Mouse (Mus musculus): ENCODE data around the gene Aass. TPM values are rescaled to one million over a fixed set of nuclear protein-coding genes. Genes with fewer than 3 reads are reported as not detected.
"Not testable (repeated sequence)": the region's sequence is repeated elsewhere in the genome, so short reads cannot be mapped to it uniquely, and the experiment has no call there.

The Aass gene
- 92.7 and 114 TPM in 2 replicates for polyA plus RNA-seq (2012; rRNA removed)

- no peaks in the 10 kb centered on the region for H3K36me3 ChIP-seq (ENCODE audit: control insufficient read depth, insufficient read depth, low read length)
- peak; percentile 91 for DNase-seq
- H3K27ac ChIP-seq (ENCODE audit: insufficient read depth, low read depth, low read length), result peak within 1 kb of the TSS; percentile 87
- WGBS, result 2% methylated on average over 20 of the region's 20 CpGs
- TF ChIP-seq POLR2A (IDR thresholded peaks at IDR 0.05; ENCODE audit: low read depth, low read length), result no peak
- TF ChIP-seq CTCF (conservative IDR thresholded peaks at IDR 0.05; ENCODE audit: insufficient read depth, insufficient read length, low read depth, low read length), result no peak
- no peaks in the 10 kb centered on the region for H3K27me3 ChIP-seq (replicated peaks; ENCODE audit: control insufficient read depth, insufficient read depth, low read length)
- H3K4me1 ChIP-seq (ENCODE audit: control insufficient read depth, insufficient read depth, low read length), result peaks cover 9% of the 10 kb centered on the region; the same call in 1 of the 2 replicates
- peak within 1 kb of the TSS; percentile 57 for H3K4me3 ChIP-seq (ENCODE audit: insufficient read depth, low read depth, low read length)
Observed at GRCm38 (mm10) chr6:23132573-23133181, at the start of gene Aass. Gene Aass, minus strand, starts transcription at chr6:23132986.

GRCm38 (mm10) chr6:23180096-23180495 is 47.3 kb upstream of the Aass start:
- DNase-seq, result peak; percentile 40
- H3K4me3 ChIP-seq (ENCODE audit: insufficient read depth, low read depth, low read length), result no peak overlapping the region
- H3K4me1 ChIP-seq (ENCODE audit: control insufficient read depth, insufficient read depth, low read length), result no peaks in the 10 kb centered on the region
- H3K36me3 ChIP-seq (ENCODE audit: control insufficient read depth, insufficient read depth, low read length), result no peaks in the 10 kb centered on the region
- H3K27me3 ChIP-seq (replicated peaks; ENCODE audit: control insufficient read depth, insufficient read depth, low read length), result no peaks in the 10 kb centered on the region
- TF ChIP-seq CTCF (conservative IDR thresholded peaks at IDR 0.05; ENCODE audit: insufficient read depth, insufficient read length, low read depth, low read length) (no peak), POLR2A (IDR thresholded peaks at IDR 0.05; ENCODE audit: low read depth, low read length) (no peak)
- 15% methylated on average over 8 of the region's 8 CpGs for WGBS
- H3K27ac ChIP-seq (ENCODE audit: insufficient read depth, low read depth, low read length), result no peak overlapping the region

GRCm38 (mm10) chr6:23163824-23164223 is 31.0 kb upstream of the Aass start:
- not testable (repeated sequence) for H3K36me3 ChIP-seq (ENCODE audit: control insufficient read depth, insufficient read depth, low read length); H3K27me3 ChIP-seq (replicated peaks; ENCODE audit: control insufficient read depth, insufficient read depth, low read length); DNase-seq; H3K27ac ChIP-seq (ENCODE audit: insufficient read depth, low read depth, low read length); H3K4me3 ChIP-seq (ENCODE audit: insufficient read depth, low read depth, low read length); H3K4me1 ChIP-seq (ENCODE audit: control insufficient read depth, insufficient read depth, low read length)
- WGBS, result 50% methylated on average over 2 of the region's 2 CpGs

GRCm38 (mm10) chr6:23156357-23156756 is 23.6 kb upstream of the Aass start:
- not testable (repeated sequence) for H3K27ac ChIP-seq (ENCODE audit: insufficient read depth, low read depth, low read length); H3K4me3 ChIP-seq (ENCODE audit: insufficient read depth, low read depth, low read length); H3K27me3 ChIP-seq (replicated peaks; ENCODE audit: control insufficient read depth, insufficient read depth, low read length); H3K4me1 ChIP-seq (ENCODE audit: control insufficient read depth, insufficient read depth, low read length); DNase-seq; H3K36me3 ChIP-seq (ENCODE audit: control insufficient read depth, insufficient read depth, low read length)
- WGBS, result 57% methylated on average over 3 of the region's 3 CpGs

- H3K4me1 ChIP-seq (ENCODE audit: control insufficient read depth, insufficient read depth, low read length), result no peaks in the 10 kb centered on the region
- H3K27ac ChIP-seq (ENCODE audit: insufficient read depth, low read depth, low read length), result no peak overlapping the region
- no peak overlapping the region for H3K4me3 ChIP-seq (ENCODE audit: insufficient read depth, low read depth, low read length)
- no peak for TF ChIP-seq POLR2A (IDR thresholded peaks at IDR 0.05; ENCODE audit: low read depth, low read length)
- peak; percentile 63 for TF ChIP-seq CTCF (conservative IDR thresholded peaks at IDR 0.05; ENCODE audit: insufficient read depth, insufficient read length, low read depth, low read length)
- WGBS, result 88% methylated on average over 2 of the region's 2 CpGs
- no peaks in the 10 kb centered on the region for H3K36me3 ChIP-seq (ENCODE audit: control insufficient read depth, insufficient read depth, low read length)
- H3K27me3 ChIP-seq (replicated peaks; ENCODE audit: control insufficient read depth, insufficient read depth, low read length), result no peaks in the 10 kb centered on the region
- DNase-seq, result no peak
Observed at GRCm38 (mm10) chr6:23153112-23153511, 20.3 kb upstream of the Aass start.

- TF ChIP-seq CTCF (conservative IDR thresholded peaks at IDR 0.05; ENCODE audit: insufficient read depth, insufficient read length, low read depth, low read length), result no peak
- no peak for TF ChIP-seq POLR2A (IDR thresholded peaks at IDR 0.05; ENCODE audit: low read depth, low read length)
- WGBS, result 63% methylated on average over 2 of the region's 2 CpGs
- no peaks in the 10 kb centered on the region; the same call in 1 of the 2 replicates for H3K4me1 ChIP-seq (ENCODE audit: control insufficient read depth, insufficient read depth, low read length)
Observed at GRCm38 (mm10) chr6:23147221-23147620, 14.4 kb upstream of the Aass start.

GRCm38 (mm10) chr6:23143980-23144379 is 11.2 kb upstream of the Aass start:
- Histone ChIP-seq H3K4me1 (ENCODE audit: control insufficient read depth, insufficient read depth, low read length) (no peaks in the 10 kb centered on the region; the same call in 1 of the 2 replicates), H3K4me3 (ENCODE audit: insufficient read depth, low read depth, low read length) (no peak overlapping the region), H3K36me3 (ENCODE audit: control insufficient read depth, insufficient read depth, low read length) (no peaks in the 10 kb centered on the region), H3K27ac (ENCODE audit: insufficient read depth, low read depth, low read length) (peak overlapping the region; percentile 78), H3K27me3 (replicated peaks; ENCODE audit: control insufficient read depth, insufficient read depth, low read length) (no peaks in the 10 kb centered on the region)
- TF ChIP-seq POLR2A (IDR thresholded peaks at IDR 0.05; ENCODE audit: low read depth, low read length) (no peak), CTCF (conservative IDR thresholded peaks at IDR 0.05; ENCODE audit: insufficient read depth, insufficient read length, low read depth, low read length) (no peak)
- DNase-seq, result peak; percentile 87

More at GRCm38 (mm10) chr6:23147221-23147620, 14.4 kb upstream of the Aass start:
- peak; percentile 66 for DNase-seq
- Histone ChIP-seq H3K27ac (ENCODE audit: insufficient read depth, low read depth, low read length) (no peak overlapping the region; the same call in 1 of the 2 replicates), H3K4me3 (ENCODE audit: insufficient read depth, low read depth, low read length) (no peak overlapping the region), H3K36me3 (ENCODE audit: control insufficient read depth, insufficient read depth, low read length) (no peaks in the 10 kb centered on the region), H3K27me3 (replicated peaks; ENCODE audit: control insufficient read depth, insufficient read depth, low read length) (no peaks in the 10 kb centered on the region)
